Mouse (Mus musculus): Measurements from ENCODE around the gene Slfn8. TPM values are rescaled to one million over a fixed set of nuclear protein-coding genes. Genes with fewer than 3 reads are reported as not detected.

Slfn8 gene
- polyA plus RNA-seq, 1 experiment = not detected

- Histone ChIP-seq H3K4me3 (ENCODE audit: low read depth, low read length) (no peak overlapping the region), H3K27me3 (ENCODE audit: control insufficient read depth, insufficient read depth, low read length, poor library complexity, severe bottlenecking) (no peaks in the 10 kb centered on the region), H3K4me1 (ENCODE audit: control insufficient read depth, insufficient read depth, low read length) (no peaks in the 10 kb centered on the region), H3K9ac (ENCODE audit: low read depth, poor library complexity, severe bottlenecking) (no peak overlapping the region), H3K27ac (ENCODE audit: insufficient read depth, low read length) (no peak overlapping the region), H3K9me3 (replicated peaks; ENCODE audit: control insufficient read depth, insufficient read depth, low read length, poor library complexity, severe bottlenecking) (no peaks in the 10 kb centered on the region), H3K36me3 (ENCODE audit: control insufficient read depth, insufficient read depth, low read length, poor library complexity, severe bottlenecking) (no peaks in the 10 kb centered on the region)
- TF ChIP-seq CTCF (IDR thresholded peaks at IDR 0.05; ENCODE audit: low read depth, low read length) = no peak
- no peak for TF ChIP-seq EP300 (IDR thresholded peaks at IDR 0.05; ENCODE audit: insufficient read depth, low read depth, low read length)
- TF ChIP-seq POLR2A (IDR thresholded peaks at IDR 0.05; ENCODE audit: insufficient read depth, low read length) = no peak
These were observed 43.3 kb upstream of the Slfn8 start for GRCm38 (mm10) chr11:83063941-83064349.

GRCm38 (mm10) chr11:83063126-83063525, 42.5 kb upstream of the Slfn8 start:
- Histone ChIP-seq H3K27me3 (ENCODE audit: control insufficient read depth, insufficient read depth, low read length, poor library complexity, severe bottlenecking) (no peaks in the 10 kb centered on the region), H3K9ac (ENCODE audit: low read depth, poor library complexity, severe bottlenecking) (no peak overlapping the region), H3K36me3 (ENCODE audit: control insufficient read depth, insufficient read depth, low read length, poor library complexity, severe bottlenecking) (no peaks in the 10 kb centered on the region), H3K9me3 (replicated peaks; ENCODE audit: control insufficient read depth, insufficient read depth, low read length, poor library complexity, severe bottlenecking) (no peaks in the 10 kb centered on the region), H3K27ac (ENCODE audit: insufficient read depth, low read length) (no peak overlapping the region), H3K4me3 (ENCODE audit: low read depth, low read length) (no peak overlapping the region), H3K4me1 (ENCODE audit: control insufficient read depth, insufficient read depth, low read length) (no peaks in the 10 kb centered on the region)
- TF ChIP-seq EP300 (IDR thresholded peaks at IDR 0.05; ENCODE audit: insufficient read depth, low read depth, low read length) = no peak
- TF ChIP-seq POLR2A (IDR thresholded peaks at IDR 0.05; ENCODE audit: insufficient read depth, low read length) = no peak
- no peak for TF ChIP-seq CTCF (IDR thresholded peaks at IDR 0.05; ENCODE audit: low read depth, low read length)

DNA sequence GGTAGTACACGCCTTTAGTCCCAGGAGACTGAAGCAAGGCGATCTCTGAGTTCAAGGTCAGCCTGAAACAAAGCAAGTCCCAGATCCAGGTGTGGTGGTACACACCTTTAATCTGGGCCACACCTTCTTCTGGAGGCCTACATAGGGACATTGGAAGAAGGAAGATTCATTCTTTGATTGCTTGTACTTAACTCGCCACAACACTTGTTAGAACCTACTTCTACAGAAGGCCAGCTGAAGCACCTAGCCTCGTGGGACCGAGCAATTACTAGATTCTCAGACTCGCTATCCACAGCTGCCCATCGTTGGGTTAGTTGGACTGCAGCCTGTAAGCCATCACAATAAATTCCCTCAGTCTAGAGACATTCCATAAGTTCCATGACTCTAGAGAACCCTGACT, 41.2 kb upstream of the Slfn8 start:
- TF ChIP-seq POLR2A (IDR thresholded peaks at IDR 0.05; ENCODE audit: insufficient read depth, low read length) = no peak
- TF ChIP-seq EP300 (IDR thresholded peaks at IDR 0.05; ENCODE audit: insufficient read depth, low read depth, low read length) = no peak
- TF ChIP-seq CTCF (IDR thresholded peaks at IDR 0.05; ENCODE audit: low read depth, low read length) = no peak
- Histone ChIP-seq H3K36me3 (ENCODE audit: control insufficient read depth, insufficient read depth, low read length, poor library complexity, severe bottlenecking) (no peaks in the 10 kb centered on the region), H3K27me3 (ENCODE audit: control insufficient read depth, insufficient read depth, low read length, poor library complexity, severe bottlenecking) (no peaks in the 10 kb centered on the region), H3K4me3 (ENCODE audit: low read depth, low read length) (no peak overlapping the region), H3K4me1 (ENCODE audit: control insufficient read depth, insufficient read depth, low read length) (no peaks in the 10 kb centered on the region), H3K27ac (ENCODE audit: insufficient read depth, low read length) (no peak overlapping the region), H3K9me3 (replicated peaks; ENCODE audit: control insufficient read depth, insufficient read depth, low read length, poor library complexity, severe bottlenecking) (no peaks in the 10 kb centered on the region), H3K9ac (ENCODE audit: low read depth, poor library complexity, severe bottlenecking) (no peak overlapping the region)

DNA sequence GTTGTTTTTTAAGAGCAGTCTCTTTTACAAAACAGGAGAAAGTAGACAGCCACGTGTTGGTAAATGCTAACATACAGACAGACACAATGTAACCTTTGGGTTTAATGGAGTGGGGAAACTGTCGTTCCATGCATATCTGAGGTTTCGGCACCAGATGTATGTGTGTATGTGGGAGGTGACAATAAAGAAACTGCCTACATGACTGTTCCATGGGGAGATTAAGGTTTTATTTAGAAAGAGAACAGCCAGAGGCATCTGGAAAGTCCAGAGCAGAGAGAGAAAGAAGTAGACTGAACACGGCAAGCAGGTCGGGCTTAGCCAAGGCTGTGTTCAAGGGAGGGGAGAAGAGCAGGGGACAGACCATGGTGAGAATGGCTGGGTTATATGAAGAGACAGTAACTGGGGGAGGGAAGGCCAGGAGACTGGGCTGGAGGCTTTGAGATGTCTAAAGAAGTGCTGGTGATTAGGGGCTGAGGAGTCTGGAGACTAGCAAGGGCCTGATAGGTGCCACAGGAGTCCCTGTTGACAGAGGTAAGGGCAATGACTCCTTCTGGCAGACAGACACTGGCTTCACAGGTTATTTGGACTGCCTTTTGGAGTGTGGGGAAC, 39.9 kb upstream of the Slfn8 start:
- no peak overlapping the region for H3K9ac ChIP-seq (ENCODE audit: low read depth, poor library complexity, severe bottlenecking)
- H3K9me3 ChIP-seq (replicated peaks; ENCODE audit: control insufficient read depth, insufficient read depth, low read length, poor library complexity, severe bottlenecking) = no peaks in the 10 kb centered on the region
- no peaks in the 10 kb centered on the region for H3K36me3 ChIP-seq (ENCODE audit: control insufficient read depth, insufficient read depth, low read length, poor library complexity, severe bottlenecking)
- TF ChIP-seq EP300 (IDR thresholded peaks at IDR 0.05; ENCODE audit: insufficient read depth, low read depth, low read length) (no peak), POLR2A (IDR thresholded peaks at IDR 0.05; ENCODE audit: insufficient read depth, low read length) (no peak), CTCF (IDR thresholded peaks at IDR 0.05; ENCODE audit: low read depth, low read length) (no peak)
- H3K4me3 ChIP-seq (ENCODE audit: low read depth, low read length) = no peak overlapping the region
- no peaks in the 10 kb centered on the region for H3K27me3 ChIP-seq (ENCODE audit: control insufficient read depth, insufficient read depth, low read length, poor library complexity, severe bottlenecking)
- no peaks in the 10 kb centered on the region for H3K4me1 ChIP-seq (ENCODE audit: control insufficient read depth, insufficient read depth, low read length)
- H3K27ac ChIP-seq (ENCODE audit: insufficient read depth, low read length) = no peak overlapping the region

DNA sequence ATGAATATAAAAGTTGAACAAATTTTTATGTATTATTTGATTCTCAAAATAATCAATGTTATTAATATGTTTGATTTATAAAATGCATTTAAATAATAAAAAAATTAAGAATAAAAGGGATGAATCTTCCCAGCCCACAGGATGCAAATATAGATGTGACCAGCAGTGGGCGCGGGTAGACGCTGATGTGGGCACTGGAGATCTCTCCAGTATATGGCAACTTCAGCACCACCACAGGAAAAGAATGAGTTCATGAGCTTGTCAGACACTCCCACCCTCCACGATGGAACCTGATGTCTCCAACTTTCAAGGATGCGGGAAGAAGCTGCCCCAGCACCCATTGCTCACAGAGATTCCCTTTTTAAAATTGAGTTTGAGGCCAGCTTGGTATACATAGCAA, 37.3 kb upstream of the Slfn8 start:
- TF ChIP-seq CTCF (IDR thresholded peaks at IDR 0.05; ENCODE audit: low read depth, low read length) (peak; percentile 61), EP300 (IDR thresholded peaks at IDR 0.05; ENCODE audit: insufficient read depth, low read depth, low read length) (no peak), POLR2A (IDR thresholded peaks at IDR 0.05; ENCODE audit: insufficient read depth, low read length) (no peak)
- H3K36me3 ChIP-seq (ENCODE audit: control insufficient read depth, insufficient read depth, low read length, poor library complexity, severe bottlenecking) = no peaks in the 10 kb centered on the region
- H3K4me3 ChIP-seq (ENCODE audit: low read depth, low read length) = no peak overlapping the region
- H3K4me1 ChIP-seq (ENCODE audit: control insufficient read depth, insufficient read depth, low read length) = no peaks in the 10 kb centered on the region
- no peaks in the 10 kb centered on the region for H3K9me3 ChIP-seq (replicated peaks; ENCODE audit: control insufficient read depth, insufficient read depth, low read length, poor library complexity, severe bottlenecking)
- no peaks in the 10 kb centered on the region for H3K27me3 ChIP-seq (ENCODE audit: control insufficient read depth, insufficient read depth, low read length, poor library complexity, severe bottlenecking)
- H3K27ac ChIP-seq (ENCODE audit: insufficient read depth, low read length) = no peak overlapping the region
- no peak overlapping the region for H3K9ac ChIP-seq (ENCODE audit: low read depth, poor library complexity, severe bottlenecking)

GRCm38 (mm10) chr11:83045642-83046041, 25.0 kb upstream of the Slfn8 start:
- Histone ChIP-seq H3K9me3 (replicated peaks; ENCODE audit: control insufficient read depth, insufficient read depth, low read length, poor library complexity, severe bottlenecking) (no peaks in the 10 kb centered on the region), H3K27ac (ENCODE audit: insufficient read depth, low read length) (no peak overlapping the region), H3K4me3 (ENCODE audit: low read depth, low read length) (no peak overlapping the region), H3K27me3 (ENCODE audit: control insufficient read depth, insufficient read depth, low read length, poor library complexity, severe bottlenecking) (no peaks in the 10 kb centered on the region), H3K9ac (ENCODE audit: low read depth, poor library complexity, severe bottlenecking) (no peak overlapping the region), H3K4me1 (ENCODE audit: control insufficient read depth, insufficient read depth, low read length) (no peaks in the 10 kb centered on the region), H3K36me3 (ENCODE audit: control insufficient read depth, insufficient read depth, low read length, poor library complexity, severe bottlenecking) (no peaks in the 10 kb centered on the region)
- TF ChIP-seq EP300 (IDR thresholded peaks at IDR 0.05; ENCODE audit: insufficient read depth, low read depth, low read length) = no peak
- TF ChIP-seq CTCF (IDR thresholded peaks at IDR 0.05; ENCODE audit: low read depth, low read length) = no peak
- TF ChIP-seq POLR2A (IDR thresholded peaks at IDR 0.05; ENCODE audit: insufficient read depth, low read length) = no peak
